Mouse (Mus musculus) hindbrain, embryonic 12.5 days (tissue): Measurements from ENCODE around the gene Olfr98. TPM values are rescaled to one million over a fixed set of nuclear protein-coding genes. Genes with fewer than 3 reads are reported as not detected.
"Not testable (repeated sequence)": the region's sequence is repeated elsewhere in the genome, so short reads cannot be mapped to it uniquely, and the experiment has no call there.

Experiments
- ATAC-seq: fragments of 200-750 bp; cut with Nextera tagmentation; 2 replicates; pipeline ENCODE4 v1.8.0; 2017; ENCODE audit warnings: moderate TSS enrichment; ENCODE audit not compliant: low FRiP score
- H3K27ac ChIP-seq: fragments of 300-500 bp; sonication (generic); 2 replicates; pipeline ENCODE4 v1.5.1; 2016; ENCODE audit warnings: mild to moderate bottlenecking
- H3K27me3 ChIP-seq: fragments of 300-500 bp; sonication (generic); 2 replicates; pipeline ENCODE4 v1.6.1; 2016; ENCODE audit warnings: mild to moderate bottlenecking
- H3K36me3 ChIP-seq: fragments of 300-500 bp; sonication (generic); 2 replicates; pipeline ENCODE4 v1.6.1; 2016; ENCODE audit warnings: mild to moderate bottlenecking
- H3K4me1 ChIP-seq: fragments of 300-500 bp; sonication (generic); 2 replicates; pipeline ENCODE4 v1.6.1; 2016
- H3K4me2 ChIP-seq: fragments of 300-500 bp; sonication (generic); replicated peaks from 2 replicates; pipeline ENCODE4 v1.6.1; 2016; ENCODE audit warnings: mild to moderate bottlenecking
- H3K4me3 ChIP-seq: fragments of 300-500 bp; sonication (generic); 2 replicates; pipeline ENCODE4 v1.5.1; 2016; ENCODE audit warnings: mild to moderate bottlenecking
- H3K9ac ChIP-seq: fragments of 300-500 bp; sonication (generic); 2 replicates; pipeline ENCODE4 v1.6.1; 2016; ENCODE audit warnings: mild to moderate bottlenecking, moderate library complexity
- H3K9me3 ChIP-seq: fragments of 300-500 bp; sonication (generic); replicated peaks from 2 replicates; pipeline ENCODE4 v1.6.1; 2016; ENCODE audit warnings: mild to moderate bottlenecking
- WGBS: fragments of 180-500 bp; shearing (Covaris S2); methylation state at CpG from one replicate; pipeline ENCODE4 v1.1.7; 2016; 5-methylcytosine and 5-hydroxymethylcytosine counted together
- polyA plus RNA-seq: library from polyadenylated mRNA; unstranded; fragments of >200 nt; fragmentation: Nextera tagmentation; extraction: Ambion mirVana; gene quantifications from 2 replicates; pipeline ENCODE4 v1.2.1, GENCODE M21; 2016

Gene Olfr98
- polyA plus RNA-seq, 1 experiment from 2014 or later: not detected

DNA sequence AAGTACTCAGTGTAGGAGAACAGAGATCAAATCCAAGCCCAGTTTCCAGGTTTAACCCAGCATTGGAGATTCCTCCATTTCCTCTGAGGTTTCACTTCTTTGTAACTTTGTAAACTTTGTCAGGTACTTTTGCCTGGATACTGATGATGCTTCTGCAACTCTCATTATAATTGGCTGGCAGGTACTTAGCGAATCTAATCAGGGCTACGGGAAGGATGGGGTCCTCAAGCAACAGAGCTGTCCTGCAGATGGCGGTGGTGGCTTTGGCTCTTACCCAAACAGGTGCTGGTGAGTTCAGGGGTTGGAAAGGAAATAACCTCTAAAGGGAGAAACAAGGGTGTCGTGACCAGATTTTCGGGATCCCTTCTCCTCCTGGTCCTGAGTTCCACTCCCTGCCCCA, 16.8 kb downstream of the Olfr98 start:
- ATAC-seq: no peak

DNA sequence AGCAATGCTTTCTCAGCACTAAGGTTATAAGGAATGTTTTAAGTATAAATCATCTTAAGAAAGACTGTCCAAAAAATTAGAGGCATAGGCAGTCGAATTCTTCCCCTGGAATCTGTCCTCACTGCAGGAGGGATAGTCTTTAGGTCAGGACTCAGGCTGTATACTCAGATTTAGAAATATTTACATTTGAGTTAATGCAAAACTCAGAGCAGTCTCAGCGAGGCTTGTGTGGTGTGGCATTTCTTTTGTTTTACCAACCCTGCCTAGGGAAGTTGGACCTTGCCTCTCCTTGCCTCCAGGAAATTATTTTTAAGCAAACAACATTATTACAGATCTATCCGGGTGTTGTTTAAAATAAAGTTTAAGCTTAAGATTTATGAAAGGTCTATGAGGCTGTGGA, 21.4 kb downstream of the Olfr98 start:
- ATAC-seq: no peak
- H3K27me3 ChIP-seq: no peaks in the 10 kb centered on the region
- no peaks in the 10 kb centered on the region for H3K4me1 ChIP-seq
- H3K9me3 ChIP-seq: no peaks in the 10 kb centered on the region; the same call in 1 of the 2 replicates
- no peak overlapping the region for H3K4me2 ChIP-seq
- no peak overlapping the region for H3K9ac ChIP-seq
- H3K4me3 ChIP-seq: no peak overlapping the region
- H3K27ac ChIP-seq: no peak overlapping the region
- no peaks in the 10 kb centered on the region for H3K36me3 ChIP-seq
- 56% methylated on average over 3 of the region's 3 CpGs for whole genome bisulfite sequencing

More for the DNA sequence above, 16.8 kb downstream of the Olfr98 start:
- no peaks in the 10 kb centered on the region for H3K27me3 ChIP-seq
- WGBS: 43% methylated on average over 5 of the region's 5 CpGs
- no peaks in the 10 kb centered on the region for H3K9me3 ChIP-seq
- H3K4me3 ChIP-seq: no peak overlapping the region
- no peak overlapping the region for H3K4me2 ChIP-seq
- H3K4me1 ChIP-seq: no peaks in the 10 kb centered on the region
- no peak overlapping the region for H3K9ac ChIP-seq
- no peak overlapping the region for H3K27ac ChIP-seq
- no peaks in the 10 kb centered on the region for H3K36me3 ChIP-seq

DNA sequence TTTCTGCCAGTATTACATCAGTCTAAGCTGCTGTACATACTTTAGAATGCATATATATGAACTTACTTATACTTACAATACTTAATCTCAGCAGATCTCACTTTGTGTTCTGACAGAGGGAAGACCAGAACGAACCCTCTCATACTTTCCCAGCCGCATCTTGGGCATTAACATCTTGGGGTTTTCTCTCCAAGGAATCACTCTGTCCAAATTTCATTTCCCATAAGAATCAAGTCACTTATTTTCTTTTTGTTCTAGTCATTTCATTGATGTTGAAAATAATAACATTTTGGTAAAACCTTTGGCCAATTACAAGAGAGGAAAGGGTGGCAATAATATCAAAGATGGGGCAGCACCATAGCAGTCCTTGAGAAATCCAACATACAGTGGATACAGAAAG, 26.3 kb downstream of the Olfr98 start, which contains the start of gene Olfr97:
TSS of gene Olfr97 (minus strand) at position 101 of the 400 bp plus-strand sequence.
- not testable (repeated sequence) for H3K4me3 ChIP-seq, H3K36me3 ChIP-seq, H3K9me3 ChIP-seq, H3K27me3 ChIP-seq, ATAC-seq, H3K27ac ChIP-seq, H3K9ac ChIP-seq, H3K4me1 ChIP-seq, H3K4me2 ChIP-seq
- 92% methylated on average over 2 of the region's 2 CpGs for WGBS

DNA sequence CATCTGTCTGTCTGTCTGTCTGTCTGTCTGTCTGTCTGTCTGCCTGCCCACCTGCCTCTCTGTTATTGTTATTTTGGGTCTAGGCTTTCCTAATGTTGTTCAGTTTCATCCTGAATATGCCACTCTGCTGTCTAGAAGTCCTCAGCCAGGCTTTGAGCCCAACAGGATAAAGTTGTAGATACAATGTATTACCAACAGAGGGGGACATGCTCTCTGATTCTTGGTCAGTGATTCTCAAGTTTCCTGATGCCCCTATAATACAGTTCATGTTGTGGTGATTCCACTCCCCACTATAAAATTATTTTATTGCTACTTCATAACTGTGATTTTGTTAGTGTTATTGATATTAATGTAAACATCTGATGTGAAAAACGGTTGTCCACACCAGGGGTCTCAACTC, 41.7 kb downstream of the Olfr98 start:
- Histone ChIP-seq H3K36me3 (no peaks in the 10 kb centered on the region), H3K27ac (no peak overlapping the region), H3K9ac (no peak overlapping the region), H3K4me3 (no peak overlapping the region), H3K9me3 (no peaks in the 10 kb centered on the region), H3K4me1 (no peaks in the 10 kb centered on the region), H3K27me3 (no peaks in the 10 kb centered on the region), H3K4me2 (no peak overlapping the region)
- ATAC-seq: no peak
- WGBS: 33% methylated on average over 1 of the region's 1 CpGs

DNA sequence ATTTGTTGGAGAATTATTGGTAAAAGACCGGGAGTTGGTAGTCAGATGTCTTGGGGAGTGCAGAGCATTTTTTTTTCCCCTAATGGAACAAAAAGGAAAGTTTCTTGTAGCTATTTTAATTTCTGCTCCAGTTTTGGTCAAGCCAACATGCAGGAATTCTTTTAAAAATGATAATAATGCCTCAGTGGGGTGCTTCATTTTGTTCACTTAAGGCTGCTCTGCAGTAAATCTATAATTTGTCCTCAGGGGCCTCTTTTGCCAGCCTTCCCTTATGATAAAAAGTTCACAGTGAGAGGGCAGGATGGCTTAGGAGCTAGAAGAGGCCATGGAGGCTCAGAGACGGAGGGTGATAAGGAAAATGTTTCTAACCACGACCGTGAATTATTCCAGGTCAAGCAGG, 43.7 kb downstream of the Olfr98 start, which contains the start of gene Olfr96:
TSS of gene Olfr96 (plus strand) at position 301 of the 400 bp plus-strand sequence.
- ATAC-seq: no peak
- no peak within 1 kb of the TSS for H3K4me2 ChIP-seq
- no peak within 1 kb of the TSS for H3K9ac ChIP-seq
- no peaks in the 10 kb centered on the region for H3K27me3 ChIP-seq
- no peak within 1 kb of the TSS for H3K4me3 ChIP-seq
- H3K9me3 ChIP-seq: no peaks in the 10 kb centered on the region
- H3K4me1 ChIP-seq: no peaks in the 10 kb centered on the region
- H3K27ac ChIP-seq: no peak within 1 kb of the TSS
- no peaks in the 10 kb centered on the region for H3K36me3 ChIP-seq
- WGBS: 59% methylated on average over 4 of the region's 4 CpGs

DNA sequence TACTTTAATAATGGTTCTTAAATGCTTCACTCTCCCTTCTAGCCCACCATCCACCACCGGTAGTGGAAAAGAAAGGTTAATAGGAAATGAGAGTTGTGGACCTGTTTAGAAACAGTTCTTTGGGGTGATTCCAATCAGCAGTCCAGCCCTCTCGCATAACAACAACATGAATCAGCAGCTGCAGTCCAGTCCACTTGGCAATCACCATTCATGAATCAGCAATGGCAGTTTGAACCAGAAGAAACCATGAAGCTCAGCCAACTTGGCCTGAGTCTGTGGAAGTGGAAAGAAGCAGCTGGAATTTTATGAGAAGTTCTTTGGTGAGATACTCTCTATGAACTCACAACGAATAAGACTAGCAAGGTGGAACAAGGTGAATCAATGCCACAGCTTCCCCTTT, 45.1 kb downstream of the Olfr98 start:
- Histone ChIP-seq H3K36me3 (no peaks in the 10 kb centered on the region), H3K9me3 (no peaks in the 10 kb centered on the region), H3K4me3 (no peak overlapping the region), H3K4me1 (no peaks in the 10 kb centered on the region), H3K27me3 (no peaks in the 10 kb centered on the region), H3K27ac (no peak overlapping the region), H3K4me2 (no peak overlapping the region), H3K9ac (no peak overlapping the region)
- ATAC-seq: no peak
- whole genome bisulfite sequencing: 92% methylated on average over 3 of the region's 3 CpGs

DNA sequence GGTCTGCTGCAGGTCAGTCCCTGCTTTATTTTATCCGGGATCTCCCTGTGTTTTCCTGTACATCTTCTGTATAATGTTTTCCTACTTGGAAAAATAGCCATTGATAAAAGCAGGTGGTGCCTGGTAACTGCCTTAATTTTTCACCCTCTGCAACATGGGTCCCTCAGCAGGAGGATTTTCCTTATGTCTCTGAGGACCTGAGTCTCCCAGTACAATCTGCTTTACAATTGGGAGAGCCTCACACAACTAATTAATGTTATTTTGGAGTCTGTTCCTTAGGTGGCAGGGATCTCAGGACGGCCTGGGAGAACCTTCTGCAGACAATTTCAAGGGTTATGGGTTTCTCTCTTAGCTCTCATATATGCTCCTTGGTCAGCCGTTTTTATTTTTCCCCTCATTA, 50.5 kb downstream of the Olfr98 start, which contains the start of gene Olfr95:
TSS of gene Olfr95 (minus strand) at position 101 of the 400 bp plus-strand sequence.
- peaks cover 19% of the 10 kb centered on the region for H3K27me3 ChIP-seq
- H3K4me2 ChIP-seq: no peak within 1 kb of the TSS
- WGBS: 77% methylated on average over 3 of the region's 3 CpGs
- H3K27ac ChIP-seq: no peak within 1 kb of the TSS
- peaks cover 4% of the 10 kb centered on the region; the same call in 1 of the 2 replicates for H3K4me1 ChIP-seq
- no peak within 1 kb of the TSS for H3K9ac ChIP-seq
- no peak for ATAC-seq
- no peaks in the 10 kb centered on the region for H3K9me3 ChIP-seq
- no peaks in the 10 kb centered on the region for H3K36me3 ChIP-seq
- H3K4me3 ChIP-seq: no peak within 1 kb of the TSS

Other genes starting within 250 kb of the Olfr98 start
- gene Mog, start 240.4 kb downstream of the Olfr98 start, polyA plus RNA-seq: 0.85 and 1.3 TPM in 2 replicates
- 41.8 and 42.1 TPM in 2 replicates for gene Gabbr1, start 217.8 kb downstream of the Olfr98 start, polyA plus RNA-seq
- 0.18 TPM in 1 of 2 replicates, not detected in the other for gene Olfr90, start 175.2 kb downstream of the Olfr98 start, polyA plus RNA-seq
- gene Olfr91, start 165.5 kb downstream of the Olfr98 start, polyA plus RNA-seq: 0.05 TPM in 1 of 2 replicates, not detected in the other
- not detected in 2 replicates for gene Olfr92, start 143.7 kb downstream of the Olfr98 start, polyA plus RNA-seq
- gene Olfr93, start 102.3 kb downstream of the Olfr98 start, polyA plus RNA-seq: not detected in 2 replicates
- gene Ubd, start 69.9 kb downstream of the Olfr98 start, polyA plus RNA-seq: not detected in 2 replicates
- gene Olfr94, start 62.8 kb downstream of the Olfr98 start, polyA plus RNA-seq: not detected in 2 replicates
- gene Olfr95, start 50.6 kb downstream of the Olfr98 start, polyA plus RNA-seq: not detected in 2 replicates
- gene Olfr96, start 43.6 kb downstream of the Olfr98 start, polyA plus RNA-seq: not detected in 2 replicates
- not detected in 2 replicates for gene Olfr97, start 26.4 kb downstream of the Olfr98 start, polyA plus RNA-seq
- gene H2-M3, start 6.5 kb upstream of the Olfr98 start, polyA plus RNA-seq: 0.92 and 0.95 TPM in 2 replicates
- not detected in 2 replicates for gene Olfr99, start 19.7 kb upstream of the Olfr98 start, polyA plus RNA-seq
- gene Olfr101, start 40.6 kb upstream of the Olfr98 start, polyA plus RNA-seq: not detected in 2 replicates
- gene Olfr102, start 53.3 kb upstream of the Olfr98 start, polyA plus RNA-seq: not detected in 2 replicates
- not detected in 2 replicates for gene Olfr103, start 75.9 kb upstream of the Olfr98 start, polyA plus RNA-seq
- gene Olfr104-ps, start 95.8 kb upstream of the Olfr98 start, polyA plus RNA-seq: not detected in 2 replicates
- not detected in 2 replicates for gene Olfr105-ps, start 115.3 kb upstream of the Olfr98 start, polyA plus RNA-seq
- not detected in 2 replicates for gene Olfr106-ps, start 126.6 kb upstream of the Olfr98 start, polyA plus RNA-seq
- gene Olfr107, start 135.5 kb upstream of the Olfr98 start, polyA plus RNA-seq: not detected in 2 replicates
- gene Olfr108, start 181.7 kb upstream of the Olfr98 start, polyA plus RNA-seq: not detected in 2 replicates
- gene Olfr109, start 195.2 kb upstream of the Olfr98 start, polyA plus RNA-seq: not detected in 2 replicates
- not detected in 2 replicates for gene H2-M2, start 219.8 kb upstream of the Olfr98 start, polyA plus RNA-seq
- gene Olfr110, start 228.7 kb upstream of the Olfr98 start, polyA plus RNA-seq: not detected in 2 replicates
- gene Olfr111, start 244.3 kb upstream of the Olfr98 start, polyA plus RNA-seq: not detected in 2 replicates